ENCODE assay signal across 15 mouse cellular contexts in genomic region chr9:41545776-41546175, GRCm38 (mm10).
DNase-seq lines count a peak whose midpoint lies in the region; ATAC-seq and TF ChIP-seq lines count a peak whose summit lies in the region.
"Had no signal": no experiment of that assay in that cellular context is flagged by ENCODE, and none has a peak within 500 bp of the region (broad histone marks: within the 10 kb centered on the region; RNA-seq: fewer than 3 reads in every experiment).

No protein-coding gene starts in this region.

- no peak overlapping the region for H3K4me2 ChIP-seq in stomach, postnatal 0 days (replicated peaks; ENCODE audit: low read depth)
- H3K4me2 ChIP-seq: hindbrain, embryonic 14.5 days; neural tube, embryonic 15.5 days had no signal

- H3K4me1 ChIP-seq in heart, adult 2 months (ENCODE audit: control insufficient read depth, insufficient read depth, low read length): no peaks in the 10 kb centered on the region; the same call in 1 of the 2 replicates
- H3K4me1 ChIP-seq in heart, embryonic 10.5 days: no peaks in the 10 kb centered on the region
- no peaks in the 10 kb centered on the region; the same call in 1 of the 2 replicates for H3K4me1 ChIP-seq in lung, adult 2 months (ENCODE audit: control insufficient read depth, insufficient read depth, low read length)
- peaks cover 17% of the 10 kb centered on the region for H3K4me1 ChIP-seq in embryonic fibroblast, embryonic 13.5 days (ENCODE audit: control insufficient read depth, insufficient read depth, low read length)
- no peaks in the 10 kb centered on the region for H3K4me1 ChIP-seq in stomach, postnatal 0 days (replicated peaks; ENCODE audit: control insufficient read depth, insufficient read depth)

- no peaks in the 10 kb centered on the region for H3K79me2 ChIP-seq in heart, adult 2 months (replicated peaks; ENCODE audit: control insufficient read depth, insufficient read depth, low read length)

- H3K27ac ChIP-seq in heart, adult 2 months: peak overlapping the region; percentile 60
- no peak overlapping the region for H3K27ac ChIP-seq in heart, embryonic 10.5 days
- peak overlapping the region; percentile 87 for H3K27ac ChIP-seq in embryonic fibroblast, embryonic 13.5 days (ENCODE audit: insufficient read depth, low read length)
- no peak overlapping the region for H3K27ac ChIP-seq in stomach, postnatal 0 days (replicated peaks)
- H3K27ac ChIP-seq: hindbrain, embryonic 14.5 days; macrophage; neural tube, embryonic 15.5 days had no signal

- intact Hi-C loops in heart, adult 2 months (cut with DNase I): no loop called here

- peaks cover 4% of the 10 kb centered on the region for H3K36me3 ChIP-seq in heart, adult 2 months (ENCODE audit: control insufficient read depth, insufficient read depth, low read length)
- H3K36me3 ChIP-seq in heart, embryonic 10.5 days: no peaks in the 10 kb centered on the region
- H3K36me3 ChIP-seq in stomach, postnatal 0 days (ENCODE audit: control insufficient read depth, insufficient read depth, low read length): no peaks in the 10 kb centered on the region
- H3K36me3 ChIP-seq: neural tube, embryonic 15.5 days had no signal

- peak; percentile 78; the same call in 1 of the 2 replicates for ATAC-seq in stomach, postnatal 0 days (ENCODE audit: low FRiP score, low TSS enrichment)

- H3K9ac ChIP-seq in heart, adult 2 months (ENCODE audit: low read depth, low read length): no peak overlapping the region
- no peak overlapping the region for H3K9ac ChIP-seq in stomach, postnatal 0 days (ENCODE audit: low read length)
- H3K9ac ChIP-seq: hindbrain, embryonic 14.5 days; neural tube, embryonic 15.5 days had no signal

- H3K27me3 ChIP-seq in heart, adult 2 months (ENCODE audit: control insufficient read depth, insufficient read depth, low read length): no peaks in the 10 kb centered on the region
- H3K27me3 ChIP-seq in heart, embryonic 10.5 days (ENCODE audit: insufficient read depth, poor library complexity, severe bottlenecking): no peaks in the 10 kb centered on the region
- H3K27me3 ChIP-seq in stomach, postnatal 0 days (ENCODE audit: control insufficient read depth, insufficient read depth, low read length): no peaks in the 10 kb centered on the region
- H3K27me3 ChIP-seq: CH12.LX; neural tube, embryonic 15.5 days had no signal

- no peak for TF ChIP-seq EP300 in heart, adult 2 months (IDR thresholded peaks at IDR 0.05; ENCODE audit: insufficient read depth, low read depth, low read length)
- TF ChIP-seq EP300 in stomach, postnatal 0 days (optimal IDR thresholded peaks at IDR 0.05): no peak

- TF ChIP-seq POLR2A in heart, adult 2 months (IDR thresholded peaks at IDR 0.05; ENCODE audit: insufficient read depth, low read depth, low read length): no peak
- TF ChIP-seq POLR2A in lung, adult 2 months (IDR thresholded peaks at IDR 0.05; ENCODE audit: borderline replicate concordance, extremely low read depth, low read depth, low read length): no peak
- TF ChIP-seq POLR2A in embryonic fibroblast, embryonic 13.5 days (IDR thresholded peaks at IDR 0.05; ENCODE audit: low read depth, low read length): no peak

- DNase-seq in heart, adult 2 months: peak in 1 of 2 experiments; percentile 23
- DNase-seq in heart, embryonic 10.5 days (ENCODE audit: low spot score): no peak
- DNase-seq in lung, postnatal 10 days: peak; percentile 42
- DNase-seq in lung, adult 2 months: no peak
- DNase-seq in stomach, postnatal 0 days (ENCODE audit: low spot score): no peak
- DNase-seq in ovary, postnatal 14 days (ENCODE audit: low spot score): no peak
- DNase-seq in left cerebral cortex, adult 18-20 months (ENCODE audit: low spot score in 2 of 2): no peak
- DNase-seq: cerebellum, adult 11 months; liver; right cerebral cortex, postnatal 14 days had no signal

- H3K9me3 ChIP-seq in heart, embryonic 10.5 days: no peaks in the 10 kb centered on the region
- H3K9me3 ChIP-seq in stomach, postnatal 0 days (ENCODE audit: control insufficient read depth, low read length): no peaks in the 10 kb centered on the region
- H3K9me3 ChIP-seq: neural tube, embryonic 15.5 days had no signal

- TF ChIP-seq CTCF in heart, adult 2 months (IDR thresholded peaks at IDR 0.05): no peak
- no peak for TF ChIP-seq CTCF in lung, adult 2 months (IDR thresholded peaks at IDR 0.05; ENCODE audit: insufficient read depth, low read length)
- TF ChIP-seq CTCF in embryonic fibroblast, embryonic 13.5 days (IDR thresholded peaks at IDR 0.05; ENCODE audit: borderline replicate concordance, insufficient read depth, low read length): no peak
- TF ChIP-seq CTCF in stomach, postnatal 0 days (IDR thresholded peaks at IDR 0.05; ENCODE audit: low read depth): no peak

- H3K4me3 ChIP-seq in heart, adult 2 months: no peak overlapping the region
- H3K4me3 ChIP-seq in heart, embryonic 10.5 days: no peak overlapping the region
- no peak overlapping the region for H3K4me3 ChIP-seq in lung, adult 2 months (replicated peaks; ENCODE audit: extremely low read depth, low read depth, low read length)
- no peak overlapping the region for H3K4me3 ChIP-seq in embryonic fibroblast, embryonic 13.5 days (ENCODE audit: insufficient read depth, low read length)
- H3K4me3 ChIP-seq in stomach, postnatal 0 days (ENCODE audit: low read depth, low read length): no peak overlapping the region
- H3K4me3 ChIP-seq: neural tube, embryonic 15.5 days had no signal

- WGBS in heart, adult 2 months: 21% methylated on average over 1 of the region's 1 CpGs
- 67% methylated on average over 1 of the region's 1 CpGs for WGBS in heart, embryonic 10.5 days
- WGBS in lung, adult 2 months: 33% methylated on average over 1 of the region's 1 CpGs
- WGBS in stomach, postnatal 0 days: 27% methylated on average over 1 of the region's 1 CpGs

Comparison
In these comparisons a context has a peak if more than half of its experiments do, and no peak if none do; other contexts are left out.
1. H3K27ac ChIP-seq: peak in heart, adult 2 months (single experiment) and embryonic fibroblast, embryonic 13.5 days (single experiment); none in heart, embryonic 10.5 days (single experiment) and stomach, postnatal 0 days (single experiment).